ENCODE assay signal across 20 mouse cellular contexts in the genomic region with DNA sequence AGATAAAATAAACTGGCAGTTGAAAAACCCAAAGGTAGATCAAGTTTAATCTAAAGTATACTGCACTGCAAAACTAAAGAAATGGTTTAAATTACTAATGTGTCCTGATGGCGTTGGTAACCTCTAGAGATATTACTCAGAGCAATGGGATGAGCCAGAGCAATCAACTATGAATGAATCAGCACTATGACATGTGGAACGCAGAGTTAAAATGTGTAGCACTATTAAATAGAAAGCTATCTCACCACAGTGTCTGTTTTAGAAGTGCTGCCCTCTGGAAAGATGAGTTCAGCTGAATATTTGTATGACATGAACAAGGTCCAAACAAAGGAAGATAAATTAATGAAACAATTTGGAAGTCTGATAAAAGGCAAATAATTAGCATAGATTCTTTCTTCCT.
"Had no signal": no experiment of that assay in that cellular context is flagged by ENCODE, and none has a peak within 500 bp of the region (broad histone marks: within the 10 kb centered on the region; RNA-seq: fewer than 3 reads in every experiment).

No protein-coding gene starts in this region.

- H3K9ac ChIP-seq: liver, embryonic 13.5 days; midbrain, embryonic 13.5 days; neural tube, embryonic 12.5 days; neural tube, embryonic 15.5 days; stomach, embryonic 15.5 days had no signal

- H3K36me3 ChIP-seq: liver, embryonic 13.5 days; midbrain, embryonic 10.5 days; midbrain, embryonic 13.5 days; neural tube, embryonic 12.5 days; neural tube, embryonic 15.5 days; stomach, embryonic 15.5 days had no signal

- H3K4me2 ChIP-seq: liver, embryonic 13.5 days; midbrain, embryonic 13.5 days; neural tube, embryonic 12.5 days; neural tube, embryonic 15.5 days; stomach, embryonic 15.5 days had no signal

- H3K9me3 ChIP-seq: liver, embryonic 13.5 days; megakaryocyte, embryonic 14.5 days; midbrain, embryonic 10.5 days; midbrain, embryonic 13.5 days; neural tube, embryonic 12.5 days; neural tube, embryonic 15.5 days; stomach, embryonic 15.5 days had no signal

- H3K4me3 ChIP-seq: layer of hippocampus, adult 2 months; liver, embryonic 13.5 days; megakaryocyte, embryonic 14.5 days; midbrain, embryonic 10.5 days; midbrain, embryonic 13.5 days; neural tube, embryonic 12.5 days; neural tube, embryonic 15.5 days; stomach, embryonic 15.5 days had no signal

- H3K27ac ChIP-seq: kidney, postnatal 0 days; layer of hippocampus, adult 2 months; liver, embryonic 13.5 days; macrophage; midbrain, embryonic 10.5 days; midbrain, embryonic 13.5 days; neural tube, embryonic 12.5 days; neural tube, embryonic 15.5 days; stomach, embryonic 15.5 days had no signal

- H3K27me3 ChIP-seq: liver, embryonic 13.5 days; megakaryocyte, embryonic 14.5 days; midbrain, embryonic 13.5 days; neural tube, embryonic 12.5 days; neural tube, embryonic 15.5 days; stomach, embryonic 15.5 days had no signal

- DNase-seq: kidney, adult 9 months; kidney, postnatal 25 days; layer of hippocampus, adult 9-11 months; liver, embryonic 13.5 days; lung, adult 2 months; lung, postnatal 14 days; right cerebral cortex, adult 18-20 months; right cerebral cortex, postnatal 14 days; right cerebral cortex, postnatal 4 days; thymus, postnatal 25 days had no signal

- H3K4me1 ChIP-seq: liver, embryonic 13.5 days; megakaryocyte, embryonic 14.5 days; midbrain, embryonic 10.5 days; midbrain, embryonic 13.5 days; neural tube, embryonic 12.5 days; neural tube, embryonic 15.5 days; stomach, embryonic 15.5 days had no signal

- ATAC-seq: midbrain, embryonic 13.5 days; midbrain, embryonic 16.5 days had no signal
